25 mouse cellular contexts compared by ENCODE assay signal in the genomic region with DNA sequence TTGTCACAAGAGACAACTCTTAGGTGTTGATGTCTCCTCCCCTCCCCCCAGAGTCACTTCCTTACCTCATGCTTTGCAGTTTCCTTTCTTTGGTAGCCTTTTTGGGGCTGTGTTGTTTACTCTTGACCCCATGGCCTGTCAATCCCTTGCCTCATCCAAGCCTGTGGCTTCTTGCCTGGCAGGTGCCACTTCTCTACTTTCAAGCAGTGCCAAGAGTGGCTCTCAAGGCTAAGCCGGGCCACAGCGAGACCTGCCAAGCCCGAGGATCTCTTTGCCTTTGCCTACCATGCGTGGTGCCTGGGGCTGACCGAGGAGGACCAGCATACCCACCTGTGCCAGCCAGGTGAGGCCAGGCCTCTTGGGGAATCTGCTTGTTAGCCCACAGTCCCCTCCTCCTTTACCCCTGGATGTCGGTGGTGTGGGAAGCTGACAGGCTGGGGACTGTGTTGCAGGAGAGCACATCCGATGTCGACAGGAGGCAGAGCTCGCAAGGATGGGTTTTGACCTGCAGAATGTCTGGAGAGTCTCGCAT. TPM values are rescaled to one million over a fixed set of nuclear protein-coding genes. Genes with fewer than 3 reads are reported as not detected.
DNase-seq lines count a peak whose midpoint lies in the region; TF ChIP-seq lines count a peak whose summit lies in the region.
"Had no signal": no experiment of that assay in that cellular context is flagged by ENCODE, and none has a peak within 500 bp of the region (broad histone marks: within the 10 kb centered on the region; RNA-seq: fewer than 3 reads in every experiment).

No protein-coding gene starts in this region.

- H3K4me1 ChIP-seq in lung, adult 2 months (ENCODE audit: control insufficient read depth, insufficient read depth, low read length), result peaks cover 4% of the 10 kb centered on the region; the same call in 1 of the 2 replicates

- TF ChIP-seq CTCF in gastrocnemius, adult 2 months (IDR thresholded peaks at IDR 0.05), result no peak
- TF ChIP-seq CTCF in lung, adult 2 months (IDR thresholded peaks at IDR 0.05; ENCODE audit: insufficient read depth, low read length), result no peak

- intact Hi-C loops in gastrocnemius, adult 2 months (cut with DNase I), result no loop called here
- intact Hi-C loops in gastrocnemius, postnatal 14 days (cut with DNase I; ENCODE audit: low total_unique reads), result no loop called here

- DNase-seq in cerebellum, adult 11-12 months, result peak; percentile 28
- no peak for DNase-seq in cerebellum, postnatal 14 days
- no peak for DNase-seq in gastrocnemius, adult 2 months
- DNase-seq in gastrocnemius, postnatal 14 days, result no peak
- peak; percentile 41 to 63 for DNase-seq in lung, adult 18-20 months
- DNase-seq in lung, adult 2 months, result no peak
- peak; percentile 23 for DNase-seq in urinary bladder, adult 2 months (ENCODE audit: low spot score)
- no peak for DNase-seq in urinary bladder, postnatal 14 days (ENCODE audit: low spot score)
- DNase-seq: adrenal gland, adult 8-10 months; B cell, adult 2 months; cerebellum, postnatal 10 days; forebrain, postnatal 0 days; heart, adult 2 months; heart, postnatal 14 days had no signal

- 85% methylated on average over 10 of the region's 10 CpGs for WGBS in lung, adult 2 months

- peak overlapping the region; percentile 16; the same call in 1 of the 2 replicates for H3K27ac ChIP-seq in gastrocnemius, adult 2 months
- H3K27ac ChIP-seq: embryonic facial prominence, embryonic 12.5 days; forebrain, embryonic 13.5 days; heart, adult 2 months; heart, embryonic 15.5 days; hindbrain, embryonic 10.5 days; hindbrain, embryonic 14.5 days had no signal

- no peak overlapping the region for H3K4me3 ChIP-seq in gastrocnemius, adult 2 months
- no peak overlapping the region for H3K4me3 ChIP-seq in lung, adult 2 months (replicated peaks; ENCODE audit: extremely low read depth, low read depth, low read length)
- H3K4me3 ChIP-seq: embryonic facial prominence, embryonic 12.5 days; forebrain, embryonic 13.5 days; heart, adult 2 months; heart, embryonic 15.5 days; hindbrain, embryonic 10.5 days had no signal

- no peak for TF ChIP-seq POLR2A in lung, adult 2 months (IDR thresholded peaks at IDR 0.05; ENCODE audit: borderline replicate concordance, extremely low read depth, low read depth, low read length)

RNA-seq across cellular contexts. Expression of gene Mtmr4, which starts 8.4 kb away (rescaled TPM):
- total RNA-seq in gastrocnemius, adult 2 months (2021), result 10 to 100 TPM; 10.6 to 12.4 TPM
- total RNA-seq in gastrocnemius, postnatal 14 days (2021), result 10 to 100 TPM in 1 of 2 experiments, 1 to 10 TPM in 1; 9.5 to 12.4 TPM
- 21.0 and 22.1 TPM in 2 replicates for polyA plus RNA-seq in lung, adult 2 months (2012; rRNA removed)
- 26.1 and 27.2 TPM in 2 replicates for polyA plus RNA-seq in urinary bladder, adult 2 months (2012; rRNA removed)

RNA-seq across cellular contexts. Expression of gene Hsf5, which starts 16.6 kb away (rescaled TPM):
- not detected for total RNA-seq in gastrocnemius, adult 2 months (2021)
- not detected for total RNA-seq in gastrocnemius, postnatal 14 days (2021)
- 0.02 TPM in 1 of 2 replicates, not detected in the other for polyA plus RNA-seq in lung, adult 2 months (2012; rRNA removed)
- polyA plus RNA-seq in urinary bladder, adult 2 months (2012; rRNA removed), result 0.10 TPM in 2 replicates
- total RNA-seq: gastrocnemius, adult 18-20 months had no signal
- polyA plus RNA-seq: G1E had no signal

RNA-seq across cellular contexts. Expression of gene Sept4, which starts 31.7 kb away (rescaled TPM):
- total RNA-seq in gastrocnemius, adult 2 months (2021), result 10 to 100 TPM; 13.0 to 15.2 TPM
- total RNA-seq in gastrocnemius, postnatal 14 days (2021), result 10 to 100 TPM; 41.2 TPM
- 149 and 238 TPM in 2 replicates for polyA plus RNA-seq in lung, adult 2 months (2012; rRNA removed)
- 57.9 and 72.5 TPM in 2 replicates for polyA plus RNA-seq in urinary bladder, adult 2 months (2012; rRNA removed)

RNA-seq across cellular contexts. Expression of gene Gm11492, which starts 33.9 kb away (rescaled TPM):
- not detected for total RNA-seq in gastrocnemius, adult 2 months (2021)
- not detected for total RNA-seq in gastrocnemius, postnatal 14 days (2021)
- polyA plus RNA-seq in lung, adult 2 months (2012; rRNA removed), result not detected in 2 replicates
- not detected in 2 replicates for polyA plus RNA-seq in urinary bladder, adult 2 months (2012; rRNA removed)
- total RNA-seq: adrenal gland, adult 8-10 months; adrenal gland, postnatal 36 days; forebrain, postnatal 0 days; gastrocnemius, adult 18-20 months; gastrocnemius, postnatal 4 days; heart, adult 2 months; heart, postnatal 14 days had no signal
- polyA plus RNA-seq: CD4-positive, CD25-positive, alpha-beta regulatory T cell, adult 4 months; embryonic facial prominence, embryonic 12.5 days; forebrain, embryonic 13.5 days; forebrain, postnatal 0 days; G1E; heart, embryonic 11.5 days; heart, embryonic 15.5 days; hindbrain, embryonic 10.5 days; hindbrain, embryonic 14.5 days had no signal

Comparison
In these comparisons a context has a peak if more than half of its experiments do, and no peak if none do; other contexts are left out.
1. DNase-seq: peak in cerebellum, adult 11-12 months (single experiment), lung, adult 18-20 months (2 of 2) and urinary bladder, adult 2 months (single experiment); none in cerebellum, postnatal 14 days (0 of 2), gastrocnemius, adult 2 months (single experiment), gastrocnemius, postnatal 14 days (single experiment), lung, adult 2 months (single experiment) and urinary bladder, postnatal 14 days (single experiment).